Mouse (Mus musculus) gastrocnemius, postnatal 10 days (tissue): ENCODE measurements around the gene Usp7. TPM values are rescaled to one million over a fixed set of nuclear protein-coding genes. Genes with fewer than 3 reads are reported as not detected.
A peak's percentile ranks its signal among the peaks of the same experiment; 100 is the strongest.
"Not testable (repeated sequence)": the region's sequence is repeated elsewhere in the genome, so short reads cannot be mapped to it uniquely, and the experiment has no call there.

Source experiments
- DNase-seq: peaks from one replicate; pipeline ENCODE4 v3.0.0; 2021; ENCODE audit warnings: mixed read lengths
- total RNA-seq, 2 experiments: library from RNA; stranded (reverse); gene quantifications; 2 replicates each; pipeline ENCODE4 v1.2.3; 2021

The Usp7 gene
- total RNA-seq, 2 experiments from 2014 or later, result 57.8 to 67.7 TPM

DNA sequence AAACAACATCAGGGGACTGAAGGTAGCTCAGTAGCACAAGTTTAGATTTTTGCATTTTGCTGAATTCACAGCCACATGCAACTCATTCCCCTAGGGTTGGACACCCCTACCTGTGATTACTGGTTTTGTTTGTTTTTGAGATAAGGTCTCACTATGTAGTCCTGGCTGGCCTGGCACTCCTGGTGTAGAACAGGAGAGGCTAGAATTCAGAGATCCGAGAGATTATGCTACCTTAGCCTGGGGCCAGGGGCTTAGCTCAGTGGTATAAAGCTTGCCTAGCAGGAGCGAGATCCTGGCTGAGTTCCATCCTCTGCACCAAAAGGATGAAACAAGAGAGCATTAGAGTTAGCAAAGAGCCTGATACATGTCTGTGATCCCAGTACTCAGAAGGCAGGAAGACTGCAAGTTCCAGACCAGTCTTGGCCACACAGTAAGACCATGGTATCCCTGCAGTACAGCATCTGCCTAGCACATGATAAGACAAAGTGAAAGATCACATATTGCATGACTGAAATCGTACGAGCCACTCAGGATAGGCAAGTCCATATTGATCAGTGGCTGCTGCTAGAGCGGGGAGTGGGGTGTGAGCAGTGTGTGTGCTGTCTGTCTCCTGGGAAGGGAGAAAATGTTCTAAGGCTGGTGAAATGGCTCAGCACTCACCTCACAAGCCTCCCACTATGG is 40.4 kb downstream of the Usp7 start:
- no peak for DNase-seq

DNA sequence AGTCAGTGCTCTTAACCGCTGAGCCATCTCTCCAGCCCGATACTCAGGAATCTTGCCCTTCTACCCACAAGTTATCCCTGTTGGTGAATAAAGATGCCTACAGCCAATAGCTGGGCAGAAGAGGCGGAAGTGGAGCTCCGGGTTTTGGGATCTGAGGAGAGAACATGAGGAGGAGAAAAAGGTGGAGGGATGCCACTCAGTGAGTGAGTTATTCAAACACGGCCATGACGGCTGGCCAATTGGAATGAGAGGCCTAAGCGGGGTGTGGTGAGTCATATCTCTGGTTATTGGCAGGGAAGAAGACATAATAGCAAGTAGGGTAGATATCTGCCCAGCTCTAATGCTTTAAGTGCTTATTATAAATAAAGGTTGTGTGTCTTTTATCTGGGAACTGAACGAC is 43.2 kb downstream of the Usp7 start:
- DNase-seq, result no peak

DNA sequence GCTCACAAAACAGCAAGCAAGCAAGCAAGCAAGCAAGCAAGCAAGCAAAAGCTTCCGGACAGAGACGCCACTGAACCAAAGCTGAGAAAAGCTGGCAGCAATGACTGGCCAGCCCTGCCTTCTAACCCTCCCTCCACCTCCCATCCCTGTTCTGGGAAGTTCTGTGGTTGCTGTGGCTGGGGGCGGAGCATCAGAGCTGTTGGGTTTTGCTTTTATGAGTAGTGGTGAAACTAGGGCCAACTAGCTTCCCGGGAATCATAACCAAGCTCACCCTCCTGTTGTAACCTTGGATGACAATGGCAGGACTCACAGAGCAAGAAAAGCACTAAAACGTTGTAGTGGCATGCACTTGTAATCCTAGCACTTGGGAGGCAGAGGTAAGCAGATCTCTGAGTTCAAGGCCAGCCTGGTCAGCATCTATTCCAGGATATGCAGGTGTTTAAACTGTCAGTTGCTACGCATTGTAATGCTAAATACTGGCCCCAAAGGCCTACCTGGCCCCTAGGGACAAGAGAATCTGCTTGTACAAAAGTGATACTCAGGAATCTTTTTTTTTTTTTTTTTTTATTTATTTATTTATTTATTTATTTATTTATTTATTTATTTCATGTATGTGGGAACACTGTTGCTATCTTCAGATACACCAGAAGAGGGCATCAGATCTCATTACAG is 43.8 kb downstream of the Usp7 start:
- no peak for DNase-seq

DNA sequence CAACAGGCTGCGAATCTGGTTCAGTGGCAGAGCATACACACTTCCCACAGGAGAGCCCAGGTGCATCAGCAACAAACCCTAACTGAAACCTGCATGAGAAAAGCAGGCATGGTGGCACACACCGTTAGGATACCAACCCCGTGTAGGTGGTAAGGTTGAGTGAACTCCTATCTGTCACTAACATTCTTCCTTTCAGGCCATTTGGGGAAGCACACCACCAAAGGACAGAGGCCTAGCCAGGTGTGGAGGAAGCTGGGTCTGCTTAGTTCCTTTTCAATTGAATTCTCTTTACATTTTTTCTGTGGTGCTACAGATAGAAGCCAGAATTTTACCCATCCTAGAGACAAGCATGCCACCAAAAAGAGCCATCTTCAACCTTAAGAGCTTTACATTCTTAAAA is 44.3 kb downstream of the Usp7 start:
- DNase-seq, result no peak

DNA sequence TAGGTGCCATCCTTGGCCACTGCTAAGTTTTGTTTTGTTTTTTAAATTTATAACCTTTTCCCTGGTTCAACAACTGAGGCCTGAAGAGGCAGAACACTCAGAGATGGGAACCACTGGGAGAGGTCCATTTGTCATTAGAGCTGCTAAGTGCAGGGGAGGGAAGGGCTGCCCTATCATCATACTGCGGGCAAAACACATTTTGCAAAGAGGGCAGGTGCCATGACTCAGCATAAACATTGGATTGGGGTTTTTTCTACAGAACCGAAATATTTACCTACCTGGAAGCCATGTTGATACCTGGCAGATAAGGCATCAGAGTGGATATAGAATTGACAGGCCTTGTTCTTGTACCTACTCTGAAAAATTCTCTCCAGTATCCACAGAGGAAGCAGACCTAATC is 45.6 kb downstream of the Usp7 start:
- DNase-seq, result no peak

DNA sequence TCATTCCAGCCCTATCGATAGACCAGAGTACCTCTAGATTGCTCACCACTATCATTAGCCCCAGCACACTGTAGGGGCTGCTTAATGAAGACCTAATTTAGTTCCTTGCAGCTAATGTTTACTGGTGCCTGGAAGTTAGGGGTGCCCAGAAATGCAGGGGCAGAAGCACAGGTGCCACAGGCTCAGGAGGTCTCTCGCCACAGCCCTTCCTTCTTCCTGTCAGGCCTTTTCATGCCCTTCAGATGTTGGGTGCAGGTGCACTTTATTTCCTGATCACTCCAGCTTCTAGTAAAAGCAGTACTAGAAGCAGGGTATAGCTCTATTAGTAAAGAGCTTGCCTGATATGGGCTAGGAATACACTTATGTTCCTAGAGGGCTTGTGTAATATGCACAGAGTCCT is 46.4 kb downstream of the Usp7 start:
- no peak for DNase-seq

DNA sequence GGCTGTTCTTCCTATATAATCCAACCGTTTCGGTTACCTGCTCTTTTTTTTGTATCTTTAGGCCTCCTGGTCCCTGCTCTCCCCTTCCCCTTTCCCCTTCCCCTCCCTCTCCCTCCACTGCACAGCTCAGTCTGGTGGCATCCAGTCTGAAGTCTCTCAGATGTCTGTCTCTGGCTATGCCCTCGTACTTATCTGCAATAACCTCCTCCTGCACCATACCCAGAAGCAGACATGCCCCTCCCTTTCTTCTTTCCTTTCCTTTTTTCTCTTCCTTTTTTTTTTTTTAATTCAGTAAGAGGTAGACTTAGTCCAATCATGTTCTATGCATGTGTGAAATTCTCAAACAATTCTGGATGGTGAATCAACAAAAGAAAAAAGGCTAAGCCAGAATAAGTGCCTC is 48.1 kb downstream of the Usp7 start:
- no peak for DNase-seq

DNA sequence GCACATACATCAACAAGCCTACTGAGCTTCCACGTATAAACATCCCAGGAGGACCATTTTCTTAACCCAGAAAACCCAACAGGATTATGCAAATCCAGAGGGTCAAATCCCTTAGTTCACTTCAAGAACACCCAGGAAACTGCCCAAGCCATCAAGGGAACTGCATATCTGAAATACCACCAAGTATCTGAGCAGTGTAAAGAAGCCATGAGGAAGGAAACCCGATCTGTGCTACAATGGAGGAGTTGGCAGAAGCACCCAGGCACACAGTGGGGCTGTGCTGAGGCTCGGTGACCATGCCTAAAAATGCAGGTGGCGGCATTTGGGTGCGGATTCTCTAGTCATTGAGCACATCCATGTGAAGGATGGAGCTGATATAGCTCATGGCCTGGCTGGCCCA is 50.4 kb downstream of the Usp7 start:
- no peak for DNase-seq

DNA sequence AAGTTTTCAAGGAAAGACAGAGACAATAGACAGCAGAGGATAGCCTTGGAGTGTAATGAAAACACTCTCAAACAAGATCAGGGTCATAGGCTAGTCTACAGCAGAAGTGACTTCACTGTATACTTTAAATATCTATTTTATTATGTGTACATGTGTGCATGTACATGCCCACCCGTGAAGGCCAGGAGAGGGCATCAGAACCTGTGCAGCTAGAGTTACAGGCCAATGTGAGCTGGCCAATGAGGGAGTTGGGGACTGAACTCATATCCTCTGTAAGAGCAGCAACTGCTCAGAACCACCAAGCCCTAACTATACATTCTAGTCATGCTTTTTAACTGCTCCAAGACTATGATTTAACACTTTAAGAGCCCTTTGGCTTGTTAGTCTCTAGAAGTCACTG is 51.0 kb downstream of the Usp7 start:
- no peak for DNase-seq

DNA sequence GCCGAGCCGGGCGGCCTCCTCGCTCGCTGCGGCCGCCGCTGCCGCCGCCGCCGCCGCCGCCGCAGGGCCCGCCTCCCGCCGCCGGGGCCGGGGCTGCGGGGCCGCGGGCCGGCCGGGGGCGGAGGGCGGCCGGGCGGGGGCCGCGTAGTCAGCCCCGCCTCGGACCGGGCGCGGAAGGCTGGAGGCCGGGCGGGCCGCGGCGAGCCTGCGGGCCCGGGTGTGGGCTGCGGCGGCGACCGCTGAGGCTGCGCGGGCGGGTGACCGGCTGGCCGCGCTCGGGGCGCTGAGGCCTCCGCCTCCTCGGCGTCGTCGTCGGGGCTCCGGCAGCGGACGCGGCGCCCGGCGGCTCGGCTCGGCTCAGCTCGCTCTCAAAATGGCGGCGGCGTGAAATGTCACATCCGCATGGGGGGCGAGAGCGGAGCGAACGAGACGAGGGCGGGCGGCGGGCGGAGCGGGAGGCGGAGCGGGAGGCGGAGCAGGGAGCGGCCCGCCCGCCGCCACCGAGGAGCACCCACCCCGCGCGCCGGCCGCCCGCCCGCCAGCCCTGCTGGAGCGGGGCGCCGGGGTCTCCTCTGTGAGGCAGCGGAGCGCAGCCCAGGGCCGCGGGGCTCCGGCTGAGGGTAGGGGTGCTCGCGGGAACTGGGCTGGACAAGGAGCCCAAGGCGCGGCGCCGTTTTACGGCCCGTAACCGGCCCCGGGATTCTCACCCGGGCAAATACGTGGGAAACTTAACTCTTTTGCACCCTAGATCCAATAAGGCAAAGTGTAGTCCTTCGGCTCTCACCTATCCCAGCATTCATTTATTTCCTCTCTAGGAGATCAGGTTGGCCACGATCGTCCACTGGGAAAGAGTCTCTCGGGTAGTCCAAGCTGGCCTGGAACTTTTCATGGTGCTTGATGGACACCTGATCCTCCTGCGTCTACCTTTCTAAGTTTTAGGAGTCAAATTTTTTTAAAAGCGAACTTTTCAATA is 53.3 kb downstream of the Usp7 start:
- peak; percentile 93 for DNase-seq

DNA sequence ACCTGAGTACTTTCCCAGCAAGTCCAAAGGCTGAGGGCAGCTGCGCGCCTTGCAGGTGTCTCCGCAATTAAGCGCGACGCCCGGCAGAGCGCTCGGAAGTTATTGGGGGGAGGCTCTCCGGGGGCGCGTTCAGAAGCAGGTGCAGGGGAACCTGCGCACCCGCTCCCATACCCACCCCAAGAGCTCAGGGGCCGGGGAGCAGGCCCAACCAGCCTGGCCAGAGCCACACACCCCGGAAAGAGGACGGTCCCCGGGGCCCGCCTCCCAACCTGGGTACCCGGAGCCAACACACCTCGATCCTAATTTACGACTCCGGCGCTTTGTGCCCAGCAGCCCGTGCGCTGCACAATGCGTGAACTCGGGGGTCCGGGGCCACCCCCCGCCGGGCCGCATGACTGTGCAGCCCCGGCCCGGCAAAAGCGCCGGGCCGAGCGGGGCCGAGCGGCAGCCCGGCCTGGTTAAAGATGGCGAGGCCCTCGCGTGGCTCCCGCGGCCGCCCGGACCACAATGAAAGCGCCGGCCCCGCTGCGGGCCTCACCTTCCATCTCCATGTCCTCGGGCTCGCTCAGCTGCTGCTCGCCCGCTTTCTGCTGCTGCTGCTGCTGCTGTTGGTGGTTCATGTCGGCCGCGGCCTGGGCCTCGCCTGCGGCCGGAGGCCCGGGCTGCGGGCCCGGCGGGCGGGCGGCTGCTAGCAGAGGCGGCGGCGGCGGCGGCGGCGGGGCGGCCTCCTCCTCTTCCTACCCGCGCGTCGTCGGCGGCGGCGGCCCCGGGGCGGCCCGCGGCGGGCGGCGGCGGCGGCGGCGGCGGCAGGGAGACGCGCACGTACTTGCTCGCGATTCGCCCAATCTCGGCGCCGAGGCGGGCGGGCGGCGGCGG is 54.2 kb downstream of the Usp7 start:
- DNase-seq, result peak; percentile 41

DNA sequence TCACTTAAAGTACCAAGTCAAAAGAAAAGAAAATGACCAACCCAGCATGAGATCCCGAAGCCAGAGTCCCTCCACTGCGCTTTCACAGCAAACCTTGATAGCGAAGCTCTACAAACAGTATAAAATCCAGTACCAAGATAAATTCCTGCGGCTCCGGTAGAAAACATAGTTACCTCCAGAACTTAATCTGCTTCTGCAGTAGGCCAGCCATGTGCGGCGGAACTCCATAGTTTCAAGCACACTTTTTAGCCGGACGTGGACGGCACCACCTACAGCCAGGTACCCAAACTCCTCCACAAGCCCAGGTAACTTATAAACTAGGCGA is 54.8 kb downstream of the Usp7 start:
- no peak for DNase-seq

DNA sequence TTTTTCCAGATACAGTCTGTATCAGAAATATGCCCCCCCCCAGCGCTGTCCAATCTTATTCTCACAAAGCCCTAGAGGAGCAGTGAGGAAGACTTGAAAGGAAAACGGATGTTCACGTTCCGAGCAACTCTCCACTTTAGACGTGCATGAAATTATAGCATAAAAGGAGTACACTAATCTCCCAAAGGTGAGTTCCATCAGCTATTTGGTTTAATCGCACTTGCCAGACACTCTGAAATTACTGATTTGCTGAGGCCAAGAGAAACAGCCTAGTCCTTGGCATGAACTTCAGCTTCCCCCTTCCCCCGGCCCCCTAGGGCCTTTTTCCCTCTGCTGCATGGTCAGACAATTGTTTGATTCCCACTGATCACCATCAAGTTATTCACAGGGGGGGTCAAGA is 55.4 kb downstream of the Usp7 start:
- DNase-seq, result no peak

DNA sequence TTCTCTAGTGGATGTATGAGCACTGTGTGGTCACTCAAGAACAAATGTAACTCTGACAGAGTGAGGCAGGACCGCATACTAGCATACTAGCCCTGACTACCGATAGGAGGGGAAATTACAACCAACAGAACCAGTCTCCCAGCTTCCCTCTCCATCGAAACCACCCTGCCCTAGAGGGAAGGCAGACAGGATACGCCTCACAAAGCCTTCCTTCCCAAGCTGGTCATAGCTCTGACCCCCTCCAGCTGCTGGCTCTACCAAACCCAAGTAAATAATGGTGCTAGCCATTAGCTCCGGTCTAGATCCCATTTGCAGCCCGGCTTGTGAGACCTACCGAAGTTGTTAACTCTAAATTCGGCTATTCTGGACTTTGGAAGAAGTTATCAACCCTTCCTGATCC is 56.1 kb downstream of the Usp7 start:
- no peak for DNase-seq

DNA sequence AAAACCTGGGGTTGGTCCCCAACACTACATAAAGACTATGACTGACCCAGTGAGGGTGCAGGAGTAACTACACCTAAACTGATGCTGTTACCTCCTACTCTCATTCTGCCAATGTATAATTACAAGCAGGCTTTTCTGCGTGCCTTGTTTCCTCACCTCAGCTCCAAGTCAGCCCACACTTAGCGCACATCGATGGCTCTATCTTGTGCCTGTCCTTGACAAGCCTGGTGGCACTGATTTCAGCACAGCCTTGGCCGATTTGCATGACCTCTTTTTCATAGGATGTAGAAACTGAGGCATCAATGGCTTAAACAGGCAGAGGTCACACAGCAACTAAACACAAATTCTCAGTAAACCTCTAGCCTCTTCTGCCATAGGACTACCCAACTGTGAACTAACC is 57.4 kb downstream of the Usp7 start:
- no peak for DNase-seq

DNA sequence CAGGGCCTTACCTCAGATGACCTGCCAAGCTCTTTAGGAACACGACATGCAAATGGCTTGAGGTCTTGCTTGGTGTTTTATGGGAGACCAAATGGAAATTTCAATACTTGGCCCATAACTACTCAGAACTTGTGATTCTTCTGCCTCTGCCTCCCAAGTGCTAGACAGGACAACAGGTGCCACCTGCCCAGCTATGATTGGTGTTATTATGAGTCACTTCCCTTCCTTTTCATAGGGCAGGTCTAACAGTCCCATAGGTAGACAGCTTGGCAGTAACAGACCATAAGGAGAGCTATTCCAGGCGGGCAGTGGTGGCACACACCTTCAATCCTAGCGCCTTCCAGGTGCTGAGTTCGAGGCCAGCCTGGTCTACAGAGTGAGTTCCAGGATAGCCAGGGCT is 58.5 kb downstream of the Usp7 start:
- no peak for DNase-seq

DNA sequence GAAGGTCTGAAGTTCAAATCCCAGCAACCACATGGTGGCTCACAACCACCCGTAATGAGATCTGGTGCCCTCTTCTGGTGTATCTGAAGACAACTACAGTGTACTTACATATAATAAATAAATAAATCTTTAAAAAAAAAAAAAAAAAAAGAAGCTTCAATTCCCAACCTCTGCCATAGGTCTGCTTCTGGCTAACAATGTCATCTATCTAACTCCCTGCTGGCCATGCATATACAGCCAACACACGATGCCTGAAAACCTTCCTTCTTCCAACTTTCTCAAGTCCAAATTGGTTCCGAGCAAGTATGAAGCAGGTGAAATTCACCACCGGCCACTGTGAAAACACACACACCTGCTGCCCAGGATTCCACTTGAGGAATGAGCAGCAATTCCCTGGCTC is 59.7 kb downstream of the Usp7 start:
- DNase-seq, result not testable (repeated sequence)

DNA sequence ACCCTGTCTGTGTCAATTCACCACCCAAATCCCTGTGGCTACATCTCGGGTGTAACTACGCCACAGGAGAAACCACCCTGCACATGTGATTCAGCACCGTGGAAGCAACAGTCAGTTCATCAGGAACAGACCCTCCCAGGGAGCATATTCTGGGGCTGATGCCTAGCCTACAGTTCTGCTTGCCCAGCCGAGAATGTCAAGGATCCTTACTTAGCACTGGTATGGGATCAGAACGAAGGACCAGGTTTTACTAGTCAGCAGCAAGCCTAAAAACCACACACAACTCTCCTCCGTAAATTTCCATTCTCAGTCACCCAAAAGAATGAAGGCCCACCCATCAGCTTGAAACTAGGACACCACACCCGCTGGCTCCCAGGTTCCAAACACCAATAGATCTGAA is 60.5 kb downstream of the Usp7 start:
- DNase-seq, result no peak

DNA sequence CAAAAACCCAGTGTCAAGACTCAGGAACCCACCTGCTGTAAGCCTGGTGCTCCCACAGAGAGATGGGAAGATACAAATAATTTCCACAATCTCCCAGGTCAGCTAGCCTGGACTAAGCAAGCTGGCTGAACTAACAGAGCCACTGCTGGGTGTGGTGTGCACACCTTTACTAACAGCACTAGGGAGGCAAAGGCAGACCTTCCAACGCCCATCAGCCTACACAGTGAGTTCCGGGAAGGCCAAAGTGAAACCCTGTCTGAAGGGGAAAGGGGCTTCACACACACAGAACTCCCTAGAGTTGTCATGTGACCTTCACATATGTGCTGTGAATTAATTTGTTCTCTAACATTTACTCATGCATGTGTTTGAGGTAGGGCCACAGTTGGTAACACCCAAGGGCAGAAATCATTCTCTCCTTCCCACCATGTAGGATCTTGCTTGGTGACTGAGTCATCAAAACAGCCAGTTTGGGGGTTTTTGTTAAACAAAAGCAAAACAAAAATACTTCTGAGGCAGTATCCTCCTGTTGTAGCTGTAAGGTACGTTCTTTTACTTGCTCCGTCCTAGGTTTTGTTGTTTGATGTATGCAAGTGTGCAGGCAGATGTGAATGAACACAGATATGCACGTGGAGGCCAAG is 63.9 kb downstream of the Usp7 start:
- DNase-seq, result no peak

DNA sequence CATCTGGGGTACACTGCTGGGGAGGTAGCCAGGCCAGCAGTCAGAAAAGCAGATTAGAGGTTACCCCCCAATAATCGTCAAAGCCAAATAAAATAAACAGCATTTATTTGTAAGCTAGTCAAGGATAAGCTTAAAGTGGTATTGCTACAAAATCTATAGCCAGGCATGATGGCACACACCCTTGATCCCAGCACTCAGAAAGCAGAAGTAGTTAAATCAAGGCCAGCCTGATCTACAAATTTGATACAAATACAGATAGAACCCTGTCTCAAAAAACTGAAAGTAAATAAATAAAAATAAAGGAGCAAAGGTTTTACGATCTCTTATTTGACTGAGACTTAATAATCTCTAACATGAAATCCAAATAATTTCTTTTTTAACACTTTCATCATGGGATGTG is 66.3 kb downstream of the Usp7 start:
- DNase-seq, result no peak

DNA sequence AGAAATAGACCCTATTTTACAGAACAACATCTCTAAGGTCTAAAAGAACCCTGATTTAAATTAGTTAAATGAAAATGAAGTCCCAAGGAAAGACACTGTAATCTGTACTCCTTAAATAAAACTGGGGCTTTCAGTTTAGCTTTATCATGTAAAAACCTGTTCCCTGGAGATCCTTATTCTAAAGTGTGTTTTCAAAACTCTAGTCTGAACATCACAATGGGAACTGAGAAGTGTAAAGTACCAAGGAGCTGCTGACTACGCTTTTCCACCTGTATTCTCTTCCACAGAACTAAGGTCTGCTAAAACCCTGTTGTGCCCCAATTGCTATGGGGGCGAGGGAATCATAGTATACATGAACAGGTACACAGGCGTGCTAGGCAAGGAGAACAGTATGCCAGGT is 68.1 kb downstream of the Usp7 start:
- DNase-seq, result no peak

DNA sequence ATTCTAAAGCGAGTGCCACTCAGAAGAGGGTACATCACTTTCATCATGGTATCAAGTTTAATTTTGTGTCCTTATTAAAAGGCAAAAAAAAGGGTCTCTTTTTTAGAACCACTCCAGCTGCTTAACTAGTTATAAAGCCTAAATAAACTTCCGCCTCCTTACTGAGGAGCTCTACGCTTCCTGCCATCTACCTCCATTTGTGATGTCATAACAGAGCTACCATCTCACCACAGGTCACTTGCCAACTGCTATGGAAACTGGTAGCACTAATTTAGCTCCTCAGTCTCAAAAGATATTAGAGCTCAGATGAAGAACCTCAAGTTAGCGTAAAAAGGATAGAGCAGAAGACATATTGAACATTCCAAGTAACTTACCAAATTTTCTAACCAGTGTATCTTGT is 71.7 kb downstream of the Usp7 start:
- no peak for DNase-seq
